Mouse (Mus musculus) C2C12 (cell line): Measurements from ENCODE around the gene Hoxa4. TPM values are rescaled to one million over a fixed set of nuclear protein-coding genes. Genes with fewer than 3 reads are reported as not detected.

Experiments
- H3K27me3 ChIP-seq: one replicate; pipeline ENCODE4 v1.6.1; 2011; ENCODE audit not compliant: control insufficient read depth, insufficient read depth, insufficient read length
- H3K36me3 ChIP-seq: one replicate; pipeline ENCODE4 v1.6.1; 2011; ENCODE audit not compliant: control insufficient read depth, insufficient read depth
- H3K4me3 ChIP-seq: one replicate; pipeline ENCODE4 v1.5.1; 2011; ENCODE audit warnings: mild to moderate bottlenecking, control low read depth; ENCODE audit not compliant: poor library complexity, insufficient read depth, severe bottlenecking
- H3K79me2 ChIP-seq: one replicate; pipeline ENCODE4 v1.6.1; 2011; ENCODE audit not compliant: control insufficient read depth, insufficient read depth
- H3K79me3 ChIP-seq: one replicate; pipeline ENCODE4 v1.6.1; 2011; ENCODE audit warnings: low read depth, control low read depth
- H3ac ChIP-seq: one replicate; pipeline ENCODE3; 2011; ENCODE audit warnings: low read depth; ENCODE audit not compliant: control insufficient read depth, insufficient read length
- CEBPB ChIP-seq: IDR thresholded peaks from one replicate; pipeline ENCODE4 v1.6.1; 2011; ENCODE audit warnings: low read depth, mild to moderate bottlenecking, control low read depth, moderate library complexity
- CTCF ChIP-seq: IDR thresholded peaks from one replicate; pipeline ENCODE4 v1.5.1; 2011; ENCODE audit not compliant: control insufficient read depth, insufficient read depth, insufficient read length
- FOSL1 ChIP-seq: IDR thresholded peaks from one replicate; pipeline ENCODE4 v1.8.0; 2011; ENCODE audit warnings: mild to moderate bottlenecking, low read length; ENCODE audit not compliant: poor library complexity, insufficient read depth, severe bottlenecking
- MAX ChIP-seq: IDR thresholded peaks from one replicate; pipeline ENCODE4 v1.6.1; 2011; ENCODE audit warnings: mild to moderate bottlenecking, control low read depth
- MYOD1 ChIP-seq: IDR thresholded peaks from one replicate; pipeline ENCODE4 v1.6.1; 2011; ENCODE audit warnings: low read depth; ENCODE audit not compliant: control insufficient read depth, insufficient read length
- MYOG ChIP-seq: IDR thresholded peaks from one replicate; pipeline ENCODE4 v1.6.1; 2011; ENCODE audit not compliant: control insufficient read depth, insufficient read length; ENCODE audit errors: extremely low read depth
- USF1 ChIP-seq: IDR thresholded peaks from one replicate; pipeline ENCODE4 v1.6.1; 2011; ENCODE audit warnings: low read depth, mild to moderate bottlenecking, control low read depth, moderate library complexity
- microRNA-seq: library from miRNA; unstranded; fragments of <30 nt; microRNA quantifications from one replicate; pipeline ENCODE4, GENCODE M21; 2019; ENCODE audit warnings: borderline microRNAs expressed
- polyA plus RNA-seq: library from polyadenylated mRNA; unstranded; fragments of >200 nt; fragmentation: generic; extraction: Trizol; gene quantifications from one replicate; pipeline ENCODE4 v1.2.1, GENCODE M21; 2012; ENCODE audit warnings: missing spikeins

Gene Hoxa4
- polyA plus RNA-seq, 1 experiment: 0.74 TPM

- H3K27me3 ChIP-seq: no peaks in the 10 kb centered on the region
Measured at GRCm38 (mm10) chr6:52150401-52150966, 41.1 kb downstream of the Hoxa4 start.

More at GRCm38 (mm10) chr6:52150401-52150966, 41.1 kb downstream of the Hoxa4 start:
- no peaks in the 10 kb centered on the region for H3K36me3 ChIP-seq
- no peak overlapping the region for H3K4me3 ChIP-seq
- no peak overlapping the region for H3ac ChIP-seq
- no peaks in the 10 kb centered on the region for H3K79me2 ChIP-seq
- H3K79me3 ChIP-seq: no peaks in the 10 kb centered on the region
- no peak for TF ChIP-seq MYOG
- TF ChIP-seq USF1: no peak
- TF ChIP-seq CEBPB: no peak
- no peak for TF ChIP-seq MAX
- TF ChIP-seq MYOD1: peak; percentile 71
- TF ChIP-seq FOSL1: no peak
- no peak for TF ChIP-seq CTCF

Small RNA genes lying within 50 kb of the gene (microRNA-seq; reads per million reads assigned to microRNA genes)
- 8,188 reads per million, percentile 95 among the genes with 10 or more reads in this experiment for gene Mir196b

Other genes with a start within 250 kb of the Hoxa4 start
- 13.3 TPM for gene Skap2, start 179.2 kb downstream of the Hoxa4 start, polyA plus RNA-seq
- 0.96 TPM for gene Hoxa1, start 33.4 kb downstream of the Hoxa4 start, polyA plus RNA-seq
- gene Hoxa2, start 26.9 kb downstream of the Hoxa4 start, polyA plus RNA-seq: 0.16 TPM
- gene 5730596B20Rik, start 14.3 kb downstream of the Hoxa4 start, polyA plus RNA-seq: 0.07 TPM
- 1.5 TPM for gene Hoxa5, start 12.8 kb upstream of the Hoxa4 start, polyA plus RNA-seq
- gene Hoxa6, start 17.0 kb upstream of the Hoxa4 start, polyA plus RNA-seq: 0.96 TPM
- gene Hoxa3, start 21.6 kb upstream of the Hoxa4 start, polyA plus RNA-seq: 0.67 TPM
- 0.75 TPM for gene Gm28308, start 21.6 kb upstream of the Hoxa4 start, polyA plus RNA-seq
- 7.5 TPM for gene Hoxa7, start 30.1 kb upstream of the Hoxa4 start, polyA plus RNA-seq
- 19.3 TPM for gene Hoxa9, start 39.3 kb upstream of the Hoxa4 start, polyA plus RNA-seq
- 19.8 TPM for gene Hoxa10, start 49.1 kb upstream of the Hoxa4 start, polyA plus RNA-seq
- 19.2 TPM for gene Hoxa11, start 54.1 kb upstream of the Hoxa4 start, polyA plus RNA-seq
- gene Hoxa13, start 69.1 kb upstream of the Hoxa4 start, polyA plus RNA-seq: 0.77 TPM
- gene Evx1, start 121.7 kb upstream of the Hoxa4 start, polyA plus RNA-seq: not detected